Mouse (Mus musculus): Measurements from ENCODE around the gene Mosmo. TPM values are rescaled to one million over a fixed set of nuclear protein-coding genes. Genes with fewer than 3 reads are reported as not detected.

Gene Mosmo
- polyA plus RNA-seq, 1 experiment from 2014 or later: 15.4 TPM

DNA sequence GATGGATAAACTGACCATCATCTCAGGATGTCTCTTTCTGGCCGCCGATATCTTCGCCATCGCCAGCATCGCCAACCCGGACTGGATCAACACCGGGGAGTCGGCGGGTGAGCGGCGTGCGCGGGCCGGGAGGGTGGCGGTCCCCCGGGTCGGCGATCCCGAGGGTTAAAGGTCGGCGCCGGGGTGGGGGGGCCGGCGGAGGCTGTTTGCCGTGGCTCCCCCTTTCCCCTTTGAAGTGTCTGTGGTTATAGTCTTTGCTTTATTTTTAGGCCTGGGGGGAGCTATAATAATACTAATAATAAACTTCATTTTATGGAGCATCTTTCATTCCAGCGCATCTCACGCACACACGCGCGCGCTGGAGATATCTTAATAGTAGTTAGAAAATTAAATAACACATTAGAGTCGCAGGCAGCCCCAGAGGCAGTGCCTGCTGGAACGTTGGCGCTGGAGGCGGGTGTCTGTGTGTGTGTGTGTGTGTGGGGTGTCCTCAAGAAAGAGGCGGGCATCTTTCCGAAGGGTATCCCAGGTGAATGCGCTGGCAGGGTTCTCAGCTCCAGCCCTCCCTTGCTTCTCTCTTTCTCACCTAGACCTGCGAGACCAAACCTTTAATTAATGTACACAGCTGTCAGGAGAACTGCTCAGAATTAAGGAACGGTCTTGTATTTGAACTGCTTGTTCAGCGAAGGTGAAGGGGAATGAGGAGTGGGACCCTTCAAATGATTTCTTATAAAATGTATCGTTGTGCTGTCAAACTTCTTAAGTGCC lies 530 bp downstream of the Mosmo start:
- Histone ChIP-seq H3K4me2 (peak overlapping the region; percentile 87), H3K36me3 (no peaks in the 10 kb centered on the region), H3K9ac (peak overlapping the region; percentile 98), H3K4me1 (replicated peaks) (peaks cover 60% of the 10 kb centered on the region), H3K4me3 (peak overlapping the region; percentile 100), H3K27me3 (replicated peaks) (no peaks in the 10 kb centered on the region), H3K27ac (ENCODE audit: poor library complexity, severe bottlenecking) (peak overlapping the region; percentile 60), H3K9me3 (replicated peaks) (no peaks in the 10 kb centered on the region)
- peak; percentile 60 for ATAC-seq (ENCODE audit: insufficient number of reproducible peaks, low FRiP score)
- WGBS: 2% methylated on average over 42 of the region's 42 CpGs

DNA sequence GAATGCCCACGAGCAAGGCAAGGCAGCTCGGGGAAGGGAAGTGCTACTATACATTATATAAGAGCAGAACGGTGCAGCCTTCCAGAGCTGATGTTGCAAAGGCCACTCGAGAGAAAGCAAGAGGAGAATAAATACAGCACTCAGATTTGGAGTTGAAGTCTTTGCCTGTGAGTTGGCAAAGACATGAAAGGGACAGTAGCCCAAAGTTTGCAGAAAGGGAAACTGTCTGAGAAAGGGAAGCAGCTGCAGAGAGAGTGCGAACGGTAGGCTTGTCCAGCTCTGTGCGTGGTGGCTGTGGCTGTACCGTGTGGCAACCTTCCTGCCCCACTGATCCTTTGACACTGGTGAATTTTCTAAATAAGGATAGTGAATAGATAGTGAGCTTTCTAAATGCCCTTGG lies 1.6 kb downstream of the Mosmo start:
- H3K36me3 ChIP-seq: no peaks in the 10 kb centered on the region
- peak overlapping the region; percentile 45 for H3K9ac ChIP-seq
- H3K9me3 ChIP-seq (replicated peaks): no peaks in the 10 kb centered on the region
- no peak overlapping the region for H3K27ac ChIP-seq (ENCODE audit: poor library complexity, severe bottlenecking)
- H3K27me3 ChIP-seq (replicated peaks): no peaks in the 10 kb centered on the region
- peak overlapping the region; percentile 87 for H3K4me2 ChIP-seq
- no peak for ATAC-seq (ENCODE audit: insufficient number of reproducible peaks, low FRiP score)
- WGBS: 49% methylated on average over 8 of the region's 8 CpGs
- H3K4me1 ChIP-seq (replicated peaks): peaks cover 60% of the 10 kb centered on the region
- peak overlapping the region; percentile 100 for H3K4me3 ChIP-seq

DNA sequence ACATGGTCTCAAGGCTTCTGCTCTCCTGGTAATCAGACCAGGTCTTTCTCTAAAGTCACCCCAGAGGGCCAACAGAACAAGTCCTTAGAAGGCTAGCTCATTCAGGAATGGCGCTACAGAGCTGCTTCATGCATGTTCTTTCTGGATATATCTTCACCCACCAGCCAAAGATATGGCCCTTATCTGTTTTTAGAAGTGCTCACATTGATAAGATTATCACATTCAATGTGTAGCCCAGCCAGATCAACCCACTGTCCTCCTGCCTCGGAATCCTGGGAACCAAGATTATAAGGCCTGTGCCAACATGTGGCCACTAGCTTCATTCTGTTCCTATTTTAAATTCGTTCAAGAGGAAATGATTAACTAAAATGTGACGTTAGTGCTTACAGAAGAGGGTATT lies 4.6 kb downstream of the Mosmo start:
- ATAC-seq (ENCODE audit: insufficient number of reproducible peaks, low FRiP score): no peak
- Histone ChIP-seq H3K4me2 (no peak overlapping the region), H3K9ac (no peak overlapping the region), H3K4me3 (no peak overlapping the region), H3K27ac (ENCODE audit: poor library complexity, severe bottlenecking) (no peak overlapping the region), H3K9me3 (replicated peaks) (no peaks in the 10 kb centered on the region), H3K27me3 (replicated peaks) (no peaks in the 10 kb centered on the region), H3K36me3 (no peaks in the 10 kb centered on the region), H3K4me1 (replicated peaks) (peaks cover 65% of the 10 kb centered on the region)
- WGBS: 34% methylated on average over 4 of the region's 4 CpGs

DNA sequence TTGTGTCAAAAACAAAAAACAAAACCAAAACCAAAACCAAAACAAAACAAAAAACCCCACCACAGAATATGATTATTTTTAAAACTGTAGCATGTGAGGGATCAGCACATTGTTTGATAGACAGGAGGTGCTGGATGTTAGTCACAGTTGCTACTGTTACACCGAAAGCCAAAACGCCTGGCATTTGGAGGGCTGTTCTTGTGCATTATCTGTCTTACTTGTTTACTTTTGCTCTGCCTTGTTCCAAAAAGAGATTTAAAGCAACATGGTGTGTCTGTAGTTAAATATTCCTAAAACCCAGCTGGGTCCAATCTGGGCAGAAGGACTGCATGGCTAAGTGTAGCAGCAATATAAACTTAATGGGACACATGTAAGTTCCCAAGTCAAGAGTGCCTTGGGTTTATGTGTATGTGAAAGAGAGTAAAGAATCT lies 7.3 kb downstream of the Mosmo start:
- no peaks in the 10 kb centered on the region for H3K36me3 ChIP-seq
- H3K9ac ChIP-seq: no peak overlapping the region
- no peaks in the 10 kb centered on the region for H3K27me3 ChIP-seq (replicated peaks)
- H3K27ac ChIP-seq (ENCODE audit: poor library complexity, severe bottlenecking): no peak overlapping the region
- 57% methylated on average over 2 of the region's 2 CpGs for WGBS
- H3K4me3 ChIP-seq: no peak overlapping the region
- H3K4me1 ChIP-seq (replicated peaks): peaks cover 66% of the 10 kb centered on the region
- no peak overlapping the region for H3K4me2 ChIP-seq
- ATAC-seq (ENCODE audit: insufficient number of reproducible peaks, low FRiP score): no peak
- no peaks in the 10 kb centered on the region for H3K9me3 ChIP-seq (replicated peaks)

DNA sequence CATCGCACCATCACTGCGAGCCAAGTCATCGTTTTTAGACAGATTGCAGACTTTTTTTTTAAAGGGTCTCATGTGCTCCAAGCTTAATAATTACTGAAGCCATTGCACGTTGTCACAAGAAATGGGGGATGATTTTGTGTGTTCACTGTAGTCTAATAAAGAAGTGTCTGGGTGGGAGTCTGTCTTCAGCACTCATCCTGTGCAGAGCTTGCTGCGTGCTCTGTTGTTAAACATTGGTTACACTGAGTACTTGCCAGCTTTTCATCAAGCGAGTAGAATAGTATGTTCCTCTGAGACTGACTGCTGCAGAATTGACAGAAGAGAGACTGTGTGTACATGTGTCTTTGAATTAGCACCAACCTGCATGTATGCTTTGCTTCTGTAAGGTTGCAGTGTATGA lies 7.8 kb downstream of the Mosmo start:
- no peak overlapping the region for H3K4me3 ChIP-seq
- H3K4me1 ChIP-seq (replicated peaks): peaks cover 62% of the 10 kb centered on the region
- H3K9ac ChIP-seq: no peak overlapping the region
- no peaks in the 10 kb centered on the region for H3K36me3 ChIP-seq
- no peaks in the 10 kb centered on the region for H3K9me3 ChIP-seq (replicated peaks)
- H3K4me2 ChIP-seq: no peak overlapping the region
- H3K27ac ChIP-seq (ENCODE audit: poor library complexity, severe bottlenecking): no peak overlapping the region
- 0 out of 2 replicates have a peak, but pooled peaks have one; percentile 15 for ATAC-seq (ENCODE audit: insufficient number of reproducible peaks, low FRiP score)
- H3K27me3 ChIP-seq (replicated peaks): no peaks in the 10 kb centered on the region
- WGBS: 87% methylated on average over 6 of the region's 6 CpGs

DNA sequence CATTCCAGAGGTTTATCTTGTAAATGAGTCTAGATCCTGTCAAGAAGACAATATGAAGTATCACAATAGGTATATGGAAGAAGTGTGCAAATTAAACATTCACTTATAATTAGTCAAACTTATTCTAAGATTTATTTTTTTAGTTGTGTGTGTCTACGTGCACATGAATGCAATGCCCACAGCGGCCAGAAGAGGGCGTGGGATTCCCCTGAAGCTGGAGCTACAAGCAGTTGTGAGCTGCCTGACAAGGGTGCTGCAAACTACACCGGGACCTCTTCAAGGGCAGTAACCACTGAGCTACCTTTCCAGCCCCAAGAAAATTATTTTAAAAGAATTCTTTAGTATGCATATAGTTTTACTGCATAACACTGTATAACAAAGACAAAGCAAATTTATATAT lies 13.2 kb downstream of the Mosmo start:
- Histone ChIP-seq H3K4me1 (replicated peaks) (peaks cover 32% of the 10 kb centered on the region), H3K36me3 (peaks cover 15% of the 10 kb centered on the region), H3K4me2 (no peak overlapping the region), H3K4me3 (no peak overlapping the region), H3K27me3 (replicated peaks) (no peaks in the 10 kb centered on the region), H3K9me3 (replicated peaks) (no peaks in the 10 kb centered on the region), H3K27ac (ENCODE audit: poor library complexity, severe bottlenecking) (no peak overlapping the region), H3K9ac (no peak overlapping the region)
- no peak for ATAC-seq (ENCODE audit: insufficient number of reproducible peaks, low FRiP score)
- 73% methylated on average over 4 of the region's 4 CpGs for WGBS

DNA sequence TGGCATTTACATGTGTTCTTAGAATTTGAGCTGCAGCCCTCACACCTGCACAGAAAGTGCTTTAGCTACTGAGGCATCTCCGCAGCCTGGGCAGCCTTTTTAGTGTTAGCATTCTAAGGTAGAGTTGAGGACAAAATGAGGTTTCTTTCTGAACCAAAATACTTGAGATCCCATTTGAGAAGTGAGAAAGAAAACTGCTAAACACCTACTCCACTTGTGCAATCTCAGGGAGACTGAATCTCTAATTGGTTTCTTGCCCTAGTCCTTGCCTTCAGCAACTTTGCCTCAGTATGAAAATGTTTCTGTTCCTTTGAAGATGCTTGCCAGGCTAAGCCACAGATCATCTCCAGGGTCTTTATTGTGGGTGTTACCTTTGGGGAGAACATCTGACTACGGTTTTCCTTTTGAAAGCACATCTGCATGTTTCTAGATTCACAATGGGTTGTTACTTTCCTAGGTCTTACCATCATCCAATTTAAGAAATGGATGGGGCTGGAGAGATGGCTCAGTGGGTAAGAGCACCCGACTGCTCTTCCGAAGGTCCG lies 16.5 kb downstream of the Mosmo start:
- Histone ChIP-seq H3K27me3 (replicated peaks) (no peaks in the 10 kb centered on the region), H3K4me3 (no peak overlapping the region), H3K27ac (ENCODE audit: poor library complexity, severe bottlenecking) (no peak overlapping the region), H3K36me3 (peaks cover 21% of the 10 kb centered on the region), H3K9me3 (replicated peaks) (no peaks in the 10 kb centered on the region), H3K9ac (no peak overlapping the region), H3K4me2 (no peak overlapping the region), H3K4me1 (replicated peaks) (peaks cover 13% of the 10 kb centered on the region)
- no peak for ATAC-seq (ENCODE audit: insufficient number of reproducible peaks, low FRiP score)
- 93% methylated on average over 5 of the region's 5 CpGs for WGBS

DNA sequence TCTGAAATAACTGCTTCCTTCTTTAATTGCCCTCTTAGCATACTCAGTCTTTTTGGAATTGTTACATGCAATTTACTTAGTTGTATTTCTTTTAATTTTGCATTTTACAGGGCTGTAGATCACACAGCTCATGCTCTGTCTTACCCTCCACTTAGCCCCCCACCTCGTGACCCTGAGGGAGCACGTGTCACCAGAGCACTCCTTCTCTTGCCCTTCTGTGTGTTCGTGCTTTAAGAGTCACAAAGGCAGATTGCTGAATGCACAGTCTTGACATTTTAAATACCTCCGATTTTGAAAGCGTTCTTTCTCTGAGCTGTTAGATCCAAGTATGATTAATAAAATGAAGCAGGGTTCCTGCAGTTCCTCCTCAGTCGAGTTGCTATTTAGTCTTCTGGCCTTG lies 17.8 kb downstream of the Mosmo start:
- no peaks in the 10 kb centered on the region for H3K9me3 ChIP-seq (replicated peaks)
- H3K9ac ChIP-seq: no peak overlapping the region
- ATAC-seq (ENCODE audit: insufficient number of reproducible peaks, low FRiP score): no peak
- peaks cover 21% of the 10 kb centered on the region for H3K36me3 ChIP-seq
- H3K4me1 ChIP-seq (replicated peaks): peaks cover 15% of the 10 kb centered on the region
- 41% methylated on average over 6 of the region's 6 CpGs for WGBS
- no peak overlapping the region for H3K4me3 ChIP-seq
- no peak overlapping the region for H3K4me2 ChIP-seq
- no peak overlapping the region for H3K27ac ChIP-seq (ENCODE audit: poor library complexity, severe bottlenecking)
- H3K27me3 ChIP-seq (replicated peaks): no peaks in the 10 kb centered on the region

DNA sequence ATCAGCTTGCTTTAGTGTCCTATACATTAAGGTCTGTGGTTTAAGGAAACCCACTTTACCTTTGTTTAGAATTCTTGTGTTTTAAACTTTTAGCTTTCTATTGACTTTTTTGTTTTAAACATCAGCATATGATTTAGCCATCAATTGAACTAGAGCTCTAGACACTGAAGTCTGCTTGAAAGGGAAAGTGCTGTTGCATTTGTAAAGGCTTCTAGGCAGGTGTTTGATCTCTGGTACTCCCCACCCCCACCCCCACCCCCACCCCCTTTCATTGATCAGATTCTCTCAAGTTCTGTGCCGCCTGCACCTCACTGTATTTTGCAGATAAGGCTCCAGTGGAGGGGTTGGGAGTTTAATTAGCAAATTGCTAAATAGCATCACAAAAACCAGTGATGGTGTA lies 18.2 kb downstream of the Mosmo start:
- Histone ChIP-seq H3K36me3 (peaks cover 20% of the 10 kb centered on the region), H3K4me1 (replicated peaks) (peaks cover 15% of the 10 kb centered on the region), H3K9me3 (replicated peaks) (no peaks in the 10 kb centered on the region), H3K27ac (ENCODE audit: poor library complexity, severe bottlenecking) (no peak overlapping the region), H3K4me2 (no peak overlapping the region), H3K9ac (no peak overlapping the region), H3K27me3 (replicated peaks) (no peaks in the 10 kb centered on the region), H3K4me3 (no peak overlapping the region)
- no peak for ATAC-seq (ENCODE audit: insufficient number of reproducible peaks, low FRiP score)
- WGBS: 60% methylated on average over 1 of the region's 1 CpGs

DNA sequence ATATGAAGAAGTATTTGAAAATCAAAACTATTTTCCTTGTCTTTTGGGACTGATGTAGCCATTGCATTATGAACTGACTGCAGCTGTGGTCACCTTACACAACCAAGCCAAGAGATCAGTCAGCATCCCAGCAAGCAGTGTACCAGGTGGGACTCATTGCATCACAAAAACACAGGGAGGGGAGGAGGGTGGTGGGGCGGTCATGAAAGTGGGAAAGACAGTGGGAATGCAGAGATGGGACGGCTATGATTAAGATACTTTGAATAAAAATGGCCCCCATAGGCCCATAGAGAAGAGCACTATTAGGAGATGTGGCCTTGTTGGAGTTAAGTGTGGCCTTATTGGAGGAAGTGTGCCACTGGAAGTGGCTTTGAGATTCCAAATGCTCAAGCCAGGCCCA lies 18.9 kb downstream of the Mosmo start:
- Histone ChIP-seq H3K4me2 (no peak overlapping the region), H3K36me3 (peaks cover 17% of the 10 kb centered on the region), H3K4me1 (replicated peaks) (peaks cover 15% of the 10 kb centered on the region), H3K9ac (no peak overlapping the region), H3K27me3 (replicated peaks) (no peaks in the 10 kb centered on the region), H3K27ac (ENCODE audit: poor library complexity, severe bottlenecking) (no peak overlapping the region), H3K9me3 (replicated peaks) (no peaks in the 10 kb centered on the region), H3K4me3 (no peak overlapping the region)
- ATAC-seq (ENCODE audit: insufficient number of reproducible peaks, low FRiP score): no peak
- WGBS: 89% methylated on average over 2 of the region's 2 CpGs

DNA sequence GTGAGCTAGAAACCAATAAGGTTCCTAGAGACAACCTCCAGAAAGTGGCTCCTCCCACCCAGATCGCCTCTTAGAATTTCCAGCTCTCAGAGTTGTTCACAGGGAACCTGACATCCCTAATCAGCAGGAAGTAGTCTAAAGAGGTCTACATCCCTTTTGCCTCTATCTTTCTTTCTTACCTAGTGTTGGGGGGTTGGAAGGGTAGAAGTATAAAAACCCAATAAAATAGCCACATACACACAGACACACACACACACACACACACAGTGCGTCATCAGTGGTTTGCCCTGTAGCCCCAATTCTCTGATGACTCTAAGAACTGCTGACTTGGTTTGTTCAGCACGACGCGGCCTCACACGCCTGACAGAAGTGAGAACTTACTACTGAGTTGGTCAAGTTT lies 22.2 kb downstream of the Mosmo start:
- Histone ChIP-seq H3K4me1 (replicated peaks) (peaks cover 26% of the 10 kb centered on the region), H3K36me3 (peaks cover 6% of the 10 kb centered on the region), H3K27ac (ENCODE audit: poor library complexity, severe bottlenecking) (no peak overlapping the region), H3K9ac (no peak overlapping the region), H3K27me3 (replicated peaks) (no peaks in the 10 kb centered on the region), H3K4me3 (no peak overlapping the region), H3K4me2 (no peak overlapping the region), H3K9me3 (replicated peaks) (no peaks in the 10 kb centered on the region)
- 83% methylated on average over 6 of the region's 6 CpGs for WGBS
- ATAC-seq (ENCODE audit: insufficient number of reproducible peaks, low FRiP score): no peak

DNA sequence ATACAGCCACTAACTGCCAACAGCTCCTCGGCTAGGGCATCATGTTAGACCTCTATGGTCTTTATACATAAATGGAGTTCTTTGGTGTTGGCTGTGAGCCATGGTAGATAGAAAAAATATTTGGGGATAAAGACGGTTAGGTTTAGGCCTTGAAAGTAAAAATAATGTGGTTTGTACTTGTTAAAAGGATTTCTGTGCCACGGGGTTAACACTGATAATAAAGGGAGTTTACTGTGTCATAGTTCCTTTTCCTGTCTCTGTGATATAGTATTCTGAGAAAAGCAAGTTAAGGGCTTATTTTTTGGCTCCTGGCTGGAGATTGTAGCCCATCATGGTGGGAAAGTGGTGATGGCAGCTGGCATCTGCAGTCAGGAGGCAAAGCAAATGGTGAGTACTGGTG lies 26.5 kb downstream of the Mosmo start:
- Histone ChIP-seq H3K4me3 (no peak overlapping the region), H3K9ac (no peak overlapping the region), H3K9me3 (replicated peaks) (no peaks in the 10 kb centered on the region), H3K4me2 (no peak overlapping the region), H3K27me3 (replicated peaks) (no peaks in the 10 kb centered on the region), H3K4me1 (replicated peaks) (peaks cover 25% of the 10 kb centered on the region), H3K36me3 (no peaks in the 10 kb centered on the region), H3K27ac (ENCODE audit: poor library complexity, severe bottlenecking) (no peak overlapping the region)
- WGBS: 49% methylated on average over 3 of the region's 3 CpGs
- no peak for ATAC-seq (ENCODE audit: insufficient number of reproducible peaks, low FRiP score)
